Mouse (Mus musculus) layer of hippocampus, postnatal 25 days (tissue): ENCODE measurements at regions not wholly inside any gene's neighbourhood (a gene's known extent, or its start where the extent isn't known, plus 50 kb on each side); places are given as distances from the start of the nearest gene placed in this dataset.

ENCODE experiments used
- DNase-seq, 2 experiments: peaks; one replicate each; pipeline ENCODE4 v3.0.0; 2022; ENCODE audit warnings: mixed read lengths in 2 of 2, low spot score in 1 of 2; ENCODE audit errors: extremely low spot score in 1 of 2

- DNase-seq: no peak
Observed at GRCm38 (mm10) chr13:37525097-37525726, 180.2 kb downstream of the Ly86 start.

- DNase-seq: no peak
Observed at GRCm38 (mm10) chr13:37526102-37526501, 181.1 kb downstream of the Ly86 start.

- no peak for DNase-seq
Observed at GRCm38 (mm10) chr13:37528380-37528779, 183.4 kb downstream of the Ly86 start.

- DNase-seq: no peak
Observed at GRCm38 (mm10) chr13:37528876-37529275, 183.9 kb downstream of the Ly86 start.

GRCm38 (mm10) chr13:37531512-37532183, 186.6 kb downstream of the Ly86 start:
- no peak for DNase-seq

GRCm38 (mm10) chr13:37532596-37533170, 187.7 kb downstream of the Ly86 start:
- DNase-seq: no peak

GRCm38 (mm10) chr13:37533851-37534250, 188.8 kb downstream of the Ly86 start:
- no peak for DNase-seq

GRCm38 (mm10) chr13:37537330-37537729, 192.3 kb downstream of the Ly86 start:
- no peak for DNase-seq

GRCm38 (mm10) chr13:37537793-37538192, 192.8 kb downstream of the Ly86 start:
- DNase-seq: no peak

GRCm38 (mm10) chr13:37540980-37541531, 196.0 kb downstream of the Ly86 start:
- DNase-seq: no peak

- DNase-seq: peak in 1 of 2 experiments; percentile 18
Observed at GRCm38 (mm10) chr13:37541674-37542073, 196.7 kb downstream of the Ly86 start.

- DNase-seq: no peak
Observed at GRCm38 (mm10) chr13:37542744-37543196, 197.8 kb downstream of the Ly86 start.

- no peak for DNase-seq
Observed at GRCm38 (mm10) chr13:37543788-37544187, 198.8 kb downstream of the Ly86 start.

GRCm38 (mm10) chr13:37544696-37545095, 199.7 kb downstream of the Ly86 start:
- no peak for DNase-seq

GRCm38 (mm10) chr13:37546556-37546955, 201.5 kb downstream of the Ly86 start:
- DNase-seq: no peak

GRCm38 (mm10) chr13:37550584-37550983, 205.6 kb downstream of the Ly86 start:
- no peak for DNase-seq

- DNase-seq: no peak
Observed at GRCm38 (mm10) chr13:37553392-37553791, 208.4 kb downstream of the Ly86 start.

- DNase-seq: no peak
Observed at GRCm38 (mm10) chr13:37557183-37557582, 212.2 kb downstream of the Ly86 start.

- DNase-seq: no peak
Observed at GRCm38 (mm10) chr13:37557766-37558165, 212.8 kb downstream of the Ly86 start.

- no peak for DNase-seq
Observed at GRCm38 (mm10) chr13:37559056-37559455, 214.0 kb downstream of the Ly86 start.

- DNase-seq: no peak
Observed at GRCm38 (mm10) chr13:37559706-37560313, 214.8 kb downstream of the Ly86 start.
